Mouse (Mus musculus): Measurements from ENCODE around the gene Prkacb.

DNA sequence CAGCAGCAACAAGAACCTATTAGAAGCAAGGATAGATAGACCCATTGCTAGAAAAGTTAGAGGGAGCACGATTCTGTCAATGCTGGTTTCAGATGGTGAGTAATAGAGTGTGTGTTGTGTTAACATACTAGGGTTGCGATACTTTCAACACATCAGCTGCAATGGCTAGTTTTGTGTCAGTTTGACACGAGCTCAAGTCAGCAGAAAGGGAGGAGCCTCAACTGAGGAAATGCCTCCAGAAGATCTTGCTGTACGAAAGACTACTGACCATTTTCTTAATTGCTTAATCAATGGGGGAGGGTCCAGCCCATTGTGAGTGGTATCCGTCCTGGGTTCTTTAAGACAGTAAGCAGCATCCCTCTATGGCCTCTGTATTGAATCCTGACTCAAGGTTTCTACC is 120.2 kb downstream of the Prkacb start:
- TF ChIP-seq MAFK (IDR thresholded peaks at IDR 0.05; ENCODE audit: insufficient read depth, low read depth, low read length) (no peak), CHD2 (IDR thresholded peaks at IDR 0.05; ENCODE audit: low read depth, low read length) (no peak), HCFC1 (IDR thresholded peaks at IDR 0.05; ENCODE audit: borderline replicate concordance, insufficient read depth, low read length) (no peak)

All from ES-E14 (cell line).